Mouse (Mus musculus): ENCODE measurements around the gene Chmp2a. TPM values are rescaled to one million over a fixed set of nuclear protein-coding genes. Genes with fewer than 3 reads are reported as not detected.

The Chmp2a gene
- polyA plus RNA-seq, 1 experiment from 2014 or later = 358 TPM

DNA sequence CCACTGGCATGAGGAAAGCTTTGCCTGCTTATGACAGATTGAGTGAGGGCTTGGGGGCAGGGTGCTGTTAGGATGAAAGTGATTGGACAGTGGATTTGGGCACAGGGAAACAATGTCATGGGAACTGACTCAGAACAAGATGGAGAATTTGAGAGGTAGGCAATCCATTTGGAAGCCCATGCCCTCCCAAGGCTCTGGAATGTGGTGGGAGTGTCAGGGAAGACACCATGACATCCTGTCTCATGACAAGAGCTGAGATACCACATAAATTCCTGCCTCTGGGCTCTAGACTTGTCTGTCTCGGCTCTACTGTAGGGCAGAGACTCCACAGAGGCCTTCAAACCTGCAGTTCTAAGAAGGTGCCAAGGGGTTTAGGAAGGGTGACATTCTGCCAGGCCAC, 6.6 kb upstream of the Chmp2a start:
- Histone ChIP-seq H3K4me3 (ENCODE audit: inconsistent target) (no peak overlapping the region), H3K79me2 (ENCODE audit: inconsistent target) (peaks cover 12% of the 10 kb centered on the region), H3K36me3 (ENCODE audit: inconsistent target) (peaks cover under 1% of the 10 kb centered on the region; the same call in 1 of the 2 replicates), H3K27ac (no peak overlapping the region)
- 90% methylated on average over 1 of the region's 1 CpGs for WGBS (ENCODE audit: missing documents)

DNA sequence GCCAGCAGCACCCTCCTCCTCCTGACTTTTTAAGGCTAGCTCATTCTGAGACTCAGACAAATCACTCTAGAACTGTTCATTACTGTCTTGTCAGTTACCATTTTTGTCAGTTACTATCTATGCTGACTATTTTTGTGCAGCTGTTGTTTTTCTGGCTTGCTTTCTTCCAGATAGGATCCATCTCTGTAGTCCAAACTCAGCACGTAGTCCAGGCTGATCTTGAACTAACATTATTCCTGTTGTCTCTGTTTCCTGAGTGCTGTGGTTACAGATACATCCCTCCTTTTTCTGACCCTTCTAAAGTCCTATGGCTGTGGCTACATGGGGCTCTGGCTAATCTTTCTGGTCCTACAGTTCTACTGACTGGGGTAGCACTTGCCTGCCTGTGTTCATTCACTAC, 4.6 kb upstream of the Chmp2a start:
- Histone ChIP-seq H3K79me2 (ENCODE audit: inconsistent target) (peaks cover 29% of the 10 kb centered on the region), H3K36me3 (ENCODE audit: inconsistent target) (peaks cover 11% of the 10 kb centered on the region; the same call in 1 of the 2 replicates), H3K27ac (peak overlapping the region; percentile 93), H3K4me3 (ENCODE audit: inconsistent target) (peak overlapping the region; percentile 55; the same call in 1 of the 2 replicates)
- WGBS (ENCODE audit: missing documents) = 100% methylated on average over 1 of the region's 1 CpGs

DNA sequence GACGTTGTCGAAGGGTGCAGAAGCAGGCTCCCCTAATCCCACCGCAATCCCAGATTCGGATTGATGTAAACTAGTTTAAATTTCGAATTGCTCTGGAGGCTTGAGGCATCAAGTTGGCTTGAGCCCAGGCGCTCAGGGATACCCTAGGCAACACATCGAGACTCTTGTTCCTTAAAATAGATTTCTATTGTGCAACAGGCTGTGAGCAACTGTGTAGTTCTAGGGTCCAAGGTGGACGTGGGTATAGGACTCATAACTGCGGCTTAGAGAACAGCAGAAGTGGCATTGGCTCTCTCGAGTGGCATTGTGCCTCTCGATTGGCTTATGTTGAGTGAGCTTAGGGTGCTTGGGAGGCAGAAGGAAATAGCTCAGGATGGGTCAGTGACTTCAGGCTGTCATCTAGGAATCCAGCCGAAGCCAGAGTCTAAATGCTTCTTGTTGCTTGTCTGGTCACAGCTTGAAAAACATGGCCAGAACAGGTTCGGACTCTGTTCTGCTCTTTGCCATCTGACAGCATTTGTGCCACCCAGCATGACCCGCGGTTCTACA, 4.1 kb upstream of the Chmp2a start:
- peak overlapping the region; percentile 93 for H3K27ac ChIP-seq
- peaks cover 34% of the 10 kb centered on the region for H3K79me2 ChIP-seq (ENCODE audit: inconsistent target)
- peaks cover 11% of the 10 kb centered on the region; the same call in 1 of the 2 replicates for H3K36me3 ChIP-seq (ENCODE audit: inconsistent target)
- 9% methylated on average over 15 of the region's 15 CpGs for WGBS (ENCODE audit: missing documents)
- H3K4me3 ChIP-seq (ENCODE audit: inconsistent target) = peak overlapping the region; percentile 55

DNA sequence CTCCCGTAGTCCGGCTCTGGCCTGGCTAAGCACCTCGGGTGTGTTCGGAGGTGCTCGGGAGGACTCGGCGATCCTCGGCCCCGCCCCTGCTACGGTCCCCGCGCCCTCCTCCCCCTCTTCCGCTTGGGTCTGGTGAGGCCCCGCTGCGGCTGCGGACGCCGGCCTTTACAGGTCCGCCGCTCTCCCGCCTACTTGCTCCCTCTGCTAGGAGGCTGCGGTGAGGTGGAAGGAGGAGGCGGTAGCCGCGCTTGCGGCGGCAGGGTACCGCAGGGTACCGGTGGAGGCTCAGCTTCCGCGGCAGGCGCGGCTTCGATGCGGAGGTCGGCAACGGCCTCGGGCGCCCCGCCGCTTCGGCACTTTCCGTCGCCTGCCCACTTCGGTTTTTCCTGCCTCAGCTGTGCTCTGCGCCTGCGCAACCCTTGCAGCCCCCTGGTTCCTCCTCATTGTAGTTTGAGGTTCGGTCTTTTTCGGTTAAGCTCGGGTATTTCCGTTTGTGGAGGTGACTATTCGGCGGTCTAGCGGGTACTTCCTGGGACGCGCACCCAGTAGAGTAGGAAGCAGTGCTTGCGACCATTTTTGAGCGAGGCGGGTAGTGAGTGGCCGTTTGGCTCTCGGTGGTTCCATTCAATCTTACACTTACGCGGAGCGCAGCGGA, 3.4 kb upstream of the Chmp2a start, which contains the start of gene Ube2m:
TSS of gene Ube2m (minus strand) at position 375 of the 655 bp plus-strand sequence.
- WGBS (ENCODE audit: missing documents) = 0% methylated on average over 57 of the region's 65 CpGs

DNA sequence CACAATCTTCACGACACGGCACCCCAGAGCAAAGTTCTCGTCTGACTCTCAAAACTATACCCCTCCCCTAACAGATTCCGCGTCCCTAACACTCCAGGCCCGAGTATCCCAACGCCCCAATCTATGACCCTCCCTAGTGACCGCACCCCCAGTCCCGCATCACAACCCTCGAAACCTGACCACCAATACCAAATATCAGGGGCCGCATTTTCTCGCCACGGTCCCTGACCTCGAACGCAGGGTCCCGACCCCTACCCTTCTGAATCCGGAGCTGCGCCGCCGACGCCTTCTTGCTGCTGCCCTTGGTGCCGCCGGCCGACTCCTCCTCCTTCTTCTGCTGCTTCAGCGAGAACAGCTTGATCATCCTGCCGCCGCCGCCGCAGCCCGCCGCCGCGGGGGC, 2.8 kb upstream of the Chmp2a start:
- H3K79me2 ChIP-seq (ENCODE audit: inconsistent target) = peaks cover 47% of the 10 kb centered on the region
- peak overlapping the region; percentile 85 for H3K4me3 ChIP-seq (ENCODE audit: inconsistent target)
- WGBS (ENCODE audit: missing documents) = 0% methylated on average over 29 of the region's 33 CpGs
- peaks cover 16% of the 10 kb centered on the region; the same call in 1 of the 2 replicates for H3K36me3 ChIP-seq (ENCODE audit: inconsistent target)
- H3K27ac ChIP-seq = peak overlapping the region; percentile 60

More for the DNA sequence above, 3.4 kb upstream of the Chmp2a start, which contains the start of gene Ube2m:
- H3K27ac ChIP-seq = peak within 1 kb of the TSS; percentile 93
- H3K4me3 ChIP-seq (ENCODE audit: inconsistent target) = peak within 1 kb of the TSS; percentile 85
- H3K36me3 ChIP-seq (ENCODE audit: inconsistent target) = peaks cover 11% of the 10 kb centered on the region; the same call in 1 of the 2 replicates
- H3K79me2 ChIP-seq (ENCODE audit: inconsistent target) = peaks cover 40% of the 10 kb centered on the region

DNA sequence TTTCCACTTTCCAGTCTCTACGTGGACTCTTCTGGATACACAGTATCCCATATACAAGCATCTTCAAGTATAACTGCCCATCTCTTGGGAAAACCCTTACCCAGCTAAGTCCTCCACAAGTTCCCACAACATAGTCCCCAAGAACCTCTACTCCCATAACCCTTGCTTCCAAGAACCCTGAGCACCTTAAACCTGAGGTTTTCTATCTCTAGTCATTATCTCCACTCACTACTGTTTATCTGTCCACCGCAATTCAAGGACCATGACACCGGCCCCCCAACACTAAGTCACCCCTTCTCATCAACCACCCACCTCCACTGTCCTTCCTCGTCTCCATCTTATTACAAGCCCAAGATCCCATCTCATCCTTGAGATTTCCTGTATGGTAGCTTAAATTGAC, 2.2 kb upstream of the Chmp2a start:
- WGBS (ENCODE audit: missing documents) = 44% methylated on average over 4 of the region's 4 CpGs
- H3K27ac ChIP-seq = peak overlapping the region; percentile 60

DNA sequence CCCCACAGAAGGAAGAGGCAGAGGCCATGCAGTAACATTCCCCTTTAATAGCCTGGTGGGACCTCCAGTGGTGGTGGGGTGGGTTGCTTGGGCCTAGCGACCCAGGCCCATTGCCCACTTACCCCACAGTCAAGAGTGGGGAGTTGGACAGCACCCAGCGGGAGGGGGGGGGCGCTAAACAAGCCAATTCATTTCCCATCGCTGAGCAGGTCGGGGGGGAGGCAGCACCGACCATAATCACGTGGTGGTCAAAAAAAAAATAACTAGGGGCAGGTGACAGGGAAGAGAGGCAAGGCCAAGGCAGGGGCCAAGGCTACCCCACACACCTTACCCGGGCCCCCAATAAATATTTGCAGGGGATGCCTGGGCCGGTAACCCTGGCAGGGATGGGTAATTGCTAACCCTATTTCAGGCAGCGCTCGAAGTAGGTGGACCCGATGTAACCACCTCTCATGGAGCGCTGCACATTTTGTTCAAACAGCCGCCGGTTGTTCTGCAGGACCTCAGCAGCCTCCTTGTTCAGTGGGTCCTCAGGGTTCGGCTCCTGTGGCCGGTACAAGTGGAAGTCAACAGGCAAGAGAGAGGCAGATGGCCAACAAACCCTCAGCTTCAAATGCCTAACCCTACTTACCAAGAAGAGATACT, 726 bp upstream of the Chmp2a start:
- no peak overlapping the region; the same call in 1 of the 2 replicates for H3K4me3 ChIP-seq (ENCODE audit: inconsistent target)
- 80% methylated on average over 16 of the region's 17 CpGs for WGBS (ENCODE audit: missing documents)
- peak overlapping the region; percentile 84; the same call in 1 of the 2 replicates for H3K27ac ChIP-seq
- peaks cover 33% of the 10 kb centered on the region; the same call in 1 of the 2 replicates for H3K36me3 ChIP-seq (ENCODE audit: inconsistent target)
- peaks cover 51% of the 10 kb centered on the region for H3K79me2 ChIP-seq (ENCODE audit: inconsistent target)

More for the DNA sequence above, 2.2 kb upstream of the Chmp2a start:
- Histone ChIP-seq H3K36me3 (ENCODE audit: inconsistent target) (peaks cover 21% of the 10 kb centered on the region; the same call in 1 of the 2 replicates), H3K79me2 (ENCODE audit: inconsistent target) (peaks cover 51% of the 10 kb centered on the region), H3K4me3 (ENCODE audit: inconsistent target) (peak overlapping the region; percentile 85)

DNA sequence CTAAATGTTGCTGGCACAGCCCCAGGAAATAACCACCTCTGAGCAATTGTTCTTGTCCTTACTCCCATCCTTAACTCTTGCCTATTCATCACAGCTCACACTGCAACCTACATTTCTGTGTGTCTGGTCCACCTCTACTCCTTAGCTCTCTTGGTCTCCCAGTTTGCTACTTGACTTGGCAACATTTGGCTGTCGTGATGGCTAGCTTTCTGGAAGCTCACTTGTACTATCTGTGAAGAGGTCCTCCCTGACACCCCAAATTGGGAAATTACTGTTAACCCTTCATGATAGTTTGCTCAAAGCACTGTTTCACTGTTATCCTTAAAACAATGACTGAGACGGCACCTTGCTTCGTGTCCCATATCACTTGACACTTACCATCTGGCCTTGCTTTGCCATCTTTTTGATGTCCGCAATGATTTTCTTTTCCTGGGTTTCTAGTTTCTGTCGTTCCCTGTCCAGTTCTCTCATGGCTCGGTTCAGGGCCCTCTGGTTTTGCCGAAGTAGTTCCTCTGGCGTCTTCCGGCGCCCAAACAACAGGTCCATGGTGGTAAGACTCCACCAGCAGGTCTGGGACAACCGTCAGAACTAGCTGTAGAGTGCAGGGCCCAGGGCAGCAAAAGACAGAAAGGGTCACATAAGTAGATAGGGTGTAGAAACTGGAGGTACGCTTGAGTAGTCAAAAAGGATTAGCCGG, 1.0 kb downstream of the Chmp2a start:
- Histone ChIP-seq H3K4me3 (ENCODE audit: inconsistent target) (peak overlapping the region; percentile 90), H3K79me2 (ENCODE audit: inconsistent target) (peaks cover 51% of the 10 kb centered on the region), H3K36me3 (ENCODE audit: inconsistent target) (peaks cover 51% of the 10 kb centered on the region), H3K27ac (peak overlapping the region; percentile 84)
- 44% methylated on average over 13 of the region's 13 CpGs for WGBS (ENCODE audit: missing documents)

DNA sequence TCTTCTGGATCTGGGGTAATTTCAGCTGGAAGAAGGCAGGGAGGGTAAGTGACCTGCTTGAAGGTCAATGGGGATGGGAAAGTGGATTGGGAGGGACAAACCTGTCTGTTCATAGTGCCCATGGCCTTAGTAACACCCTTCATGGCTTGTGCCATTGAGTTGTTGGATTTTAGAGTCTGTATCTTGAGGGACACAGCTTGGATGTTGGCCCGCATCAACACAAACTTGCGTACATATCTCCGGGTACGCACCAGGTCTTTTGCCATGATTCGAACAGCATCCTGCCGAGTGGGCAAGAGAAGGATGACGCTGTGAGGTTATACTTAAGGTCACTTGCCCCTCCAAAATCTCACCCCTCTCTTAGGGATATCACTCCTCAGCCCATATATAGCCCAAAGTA, 2.1 kb downstream of the Chmp2a start:
- 95% methylated on average over 7 of the region's 7 CpGs for WGBS (ENCODE audit: missing documents)
- peaks cover 61% of the 10 kb centered on the region for H3K36me3 ChIP-seq (ENCODE audit: inconsistent target)
- H3K79me2 ChIP-seq (ENCODE audit: inconsistent target) = peaks cover 56% of the 10 kb centered on the region
- H3K27ac ChIP-seq = no peak overlapping the region
- H3K4me3 ChIP-seq (ENCODE audit: inconsistent target) = no peak overlapping the region

DNA sequence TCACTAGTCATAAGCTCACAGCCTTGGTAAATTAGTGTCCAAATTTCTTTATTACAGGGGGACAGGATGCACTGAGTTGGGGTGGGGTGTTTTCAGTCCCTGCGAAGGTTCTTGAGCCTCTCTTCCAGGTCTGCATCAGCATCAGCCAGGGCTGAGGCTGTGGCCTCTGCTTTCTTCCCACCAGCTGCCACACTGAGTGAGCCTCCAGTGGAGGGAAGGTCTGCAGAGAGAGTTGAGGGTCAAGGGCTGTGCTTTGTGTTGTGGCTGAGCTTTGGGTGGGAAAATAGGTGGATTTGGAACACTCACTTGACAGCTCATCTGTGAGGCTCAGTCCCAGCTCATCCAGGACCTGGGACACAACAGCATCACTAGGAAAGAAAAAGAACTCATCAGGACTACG, 2.6 kb downstream of the Chmp2a start:
- WGBS (ENCODE audit: missing documents) = 84% methylated on average over 2 of the region's 2 CpGs
- Histone ChIP-seq H3K79me2 (ENCODE audit: inconsistent target) (peaks cover 57% of the 10 kb centered on the region), H3K4me3 (ENCODE audit: inconsistent target) (no peak overlapping the region), H3K27ac (no peak overlapping the region), H3K36me3 (ENCODE audit: inconsistent target) (peaks cover 67% of the 10 kb centered on the region)

DNA sequence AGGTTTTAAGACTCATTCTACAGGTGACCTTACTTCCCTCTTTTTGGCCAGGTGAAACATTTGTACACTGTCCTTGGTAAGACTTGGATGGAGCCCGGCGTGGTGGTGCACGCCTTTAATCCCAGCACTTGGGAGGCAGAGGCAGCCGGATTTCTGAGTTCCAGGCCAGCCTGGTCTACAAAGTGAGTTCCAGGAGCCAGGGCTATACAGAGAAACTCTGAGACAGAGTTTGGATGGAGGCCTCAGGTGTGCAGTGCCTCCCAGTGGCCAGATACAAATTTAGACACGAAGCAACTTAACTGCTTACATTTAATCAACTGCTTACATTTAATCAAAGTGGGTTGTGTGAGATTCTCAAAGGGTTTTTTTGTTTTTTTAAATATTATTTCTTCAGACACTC, 3.5 kb downstream of the Chmp2a start:
- peaks cover 57% of the 10 kb centered on the region for H3K79me2 ChIP-seq (ENCODE audit: inconsistent target)
- peaks cover 73% of the 10 kb centered on the region for H3K36me3 ChIP-seq (ENCODE audit: inconsistent target)
- WGBS (ENCODE audit: missing documents) = 85% methylated on average over 5 of the region's 5 CpGs
- H3K4me3 ChIP-seq (ENCODE audit: inconsistent target) = no peak overlapping the region
- H3K27ac ChIP-seq = no peak overlapping the region

DNA sequence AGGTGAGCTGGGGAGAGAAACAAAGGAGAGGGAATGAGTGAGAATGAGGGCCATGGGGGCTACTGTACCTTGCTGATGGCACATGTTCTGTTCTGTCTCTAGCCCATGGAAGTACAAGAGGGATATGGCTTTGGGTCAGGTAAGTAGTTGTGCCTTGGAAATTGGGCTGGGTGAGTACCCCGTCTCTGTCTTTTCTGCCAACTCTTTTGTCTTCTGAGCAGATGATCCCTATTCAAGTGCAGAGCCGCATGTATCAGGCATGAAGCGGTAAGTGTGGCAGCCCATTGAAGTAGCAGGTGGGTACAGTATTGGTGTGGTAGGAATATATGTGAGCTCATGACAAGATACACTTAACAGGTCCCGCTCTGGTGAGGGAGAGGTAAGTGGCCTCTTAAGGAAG, 5.6 kb downstream of the Chmp2a start:
- peaks cover 53% of the 10 kb centered on the region for H3K79me2 ChIP-seq (ENCODE audit: inconsistent target)
- no peak overlapping the region for H3K4me3 ChIP-seq (ENCODE audit: inconsistent target)
- H3K36me3 ChIP-seq (ENCODE audit: inconsistent target) = peaks cover 64% of the 10 kb centered on the region
- WGBS (ENCODE audit: missing documents) = 94% methylated on average over 4 of the region's 4 CpGs
- no peak overlapping the region for H3K27ac ChIP-seq

DNA sequence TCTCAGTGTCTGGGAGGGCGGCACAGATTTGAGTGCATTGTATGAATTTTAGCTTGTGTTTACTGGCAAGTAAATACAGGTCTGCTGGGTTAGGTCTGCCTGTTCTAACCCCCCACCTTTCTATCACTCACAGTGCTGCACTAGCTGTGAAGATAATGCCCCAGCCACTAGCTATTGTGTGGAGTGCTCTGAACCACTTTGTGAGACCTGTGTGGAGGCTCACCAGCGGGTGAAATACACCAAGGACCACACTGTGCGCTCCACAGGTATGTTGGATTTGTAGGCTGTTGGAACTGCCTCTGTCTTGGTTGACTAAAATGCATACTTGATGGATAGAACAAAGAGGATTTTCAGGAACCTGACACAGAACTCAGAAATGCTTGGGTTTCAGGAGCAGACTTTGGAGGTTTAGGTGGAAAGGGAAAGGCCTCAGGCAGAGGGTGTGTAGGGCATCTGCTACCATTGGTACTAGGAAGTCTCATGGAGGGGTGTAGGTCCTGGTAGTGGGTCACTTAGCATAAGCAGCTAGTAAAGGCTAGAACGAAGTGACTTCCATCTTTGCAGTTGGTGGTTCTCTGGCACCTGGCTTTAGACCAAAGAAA, 9.0 kb downstream of the Chmp2a start:
- Histone ChIP-seq H3K27ac (0 out of 2 replicates have a peak overlapping the region, but pooled peaks have one; percentile 5), H3K4me3 (ENCODE audit: inconsistent target) (peak overlapping the region; percentile 62), H3K36me3 (ENCODE audit: inconsistent target) (peaks cover 45% of the 10 kb centered on the region), H3K79me2 (ENCODE audit: inconsistent target) (peaks cover 33% of the 10 kb centered on the region)
- 50% methylated on average over 4 of the region's 4 CpGs for WGBS (ENCODE audit: missing documents)

DNA sequence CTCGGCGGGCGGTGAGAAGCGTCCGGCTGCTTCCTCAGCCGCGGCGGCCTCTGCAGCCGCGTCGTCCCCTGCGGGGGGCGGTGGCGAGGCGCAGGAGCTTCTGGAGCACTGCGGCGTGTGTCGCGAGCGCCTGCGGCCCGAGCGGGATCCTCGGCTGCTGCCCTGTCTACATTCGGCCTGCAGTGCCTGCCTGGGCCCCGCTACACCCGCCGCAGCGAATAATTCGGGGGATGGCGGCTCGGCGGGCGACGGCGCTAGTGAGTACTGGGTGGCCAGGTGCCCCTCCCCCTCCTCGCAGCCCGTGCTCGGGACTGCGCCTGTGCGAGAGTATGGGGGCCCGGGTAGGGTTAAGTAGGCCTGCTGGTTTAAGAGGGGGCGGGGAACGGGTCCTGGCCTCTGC, 9.8 kb downstream of the Chmp2a start:
- WGBS (ENCODE audit: missing documents) = 2% methylated on average over 32 of the region's 44 CpGs
- H3K4me3 ChIP-seq (ENCODE audit: inconsistent target) = peak overlapping the region; percentile 62

More for the DNA sequence above, 9.8 kb downstream of the Chmp2a start:
- H3K27ac ChIP-seq = 0 out of 2 replicates have a peak overlapping the region, but pooled peaks have one; percentile 5
- peaks cover 37% of the 10 kb centered on the region for H3K36me3 ChIP-seq (ENCODE audit: inconsistent target)
- peaks cover 33% of the 10 kb centered on the region for H3K79me2 ChIP-seq (ENCODE audit: inconsistent target)

Measured in macrophage (primary cell).